Mouse (Mus musculus): ENCODE results near the gene Artn.

Gene Artn
- long read RNA-seq, experiment 1, result 0 reads
- long read RNA-seq, experiment 2, result 0 reads

DNA sequence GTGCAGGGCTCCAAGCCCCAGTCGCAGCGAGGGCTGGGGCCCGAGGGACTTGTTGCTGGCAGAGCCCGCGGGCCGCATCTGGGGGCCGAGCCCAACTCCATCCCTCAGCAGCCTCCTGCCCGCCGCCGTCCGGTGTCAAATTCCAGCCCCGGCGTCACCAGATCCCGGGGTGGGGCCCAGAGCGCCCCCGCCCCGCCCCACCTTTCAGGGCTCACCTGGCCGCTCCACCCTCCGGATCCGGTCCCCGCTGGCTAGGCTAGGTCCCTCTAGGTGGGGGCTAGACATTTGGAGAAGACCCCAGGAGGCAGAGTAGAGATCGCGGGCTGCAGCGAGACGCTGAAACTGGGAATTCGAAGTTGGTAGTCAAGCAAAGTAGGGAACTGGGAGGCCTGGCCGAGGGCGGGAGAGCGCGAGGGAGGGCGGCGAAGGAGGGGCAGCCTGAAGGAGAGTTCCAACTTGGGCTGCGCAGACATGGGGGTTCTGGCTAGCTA, at the start of gene Artn:
Gene Artn (minus strand): TSS at position 373 of the 491 bp plus-strand sequence.
- intact Hi-C loops (cut with DNase I), result loop anchor here (2.0 kb wide), 1 partner anchor 155 kb away; no protein-coding TSS in a partner anchor

DNA sequence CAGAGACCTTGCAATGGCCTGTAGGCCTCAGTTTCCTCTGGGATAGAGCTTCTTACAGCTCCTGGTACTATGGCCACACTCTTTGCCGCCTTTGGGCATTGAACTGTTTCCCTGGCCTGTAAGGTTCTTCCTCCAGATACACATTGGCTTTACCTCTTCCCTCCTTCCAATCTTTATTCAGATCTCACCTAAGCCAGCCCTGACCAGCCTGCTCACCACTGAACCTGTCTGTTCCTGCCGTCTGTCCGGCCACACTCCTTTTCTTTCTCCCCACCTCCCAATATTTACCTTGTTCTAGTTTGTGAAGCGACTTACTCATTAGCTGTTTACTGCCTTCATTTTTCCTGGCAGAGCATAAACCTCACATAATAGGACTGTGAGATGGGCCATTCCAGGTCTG, 49.6 kb upstream of the Artn start:
- intact Hi-C loops (cut with DNase I), result no loop called here

DNA sequence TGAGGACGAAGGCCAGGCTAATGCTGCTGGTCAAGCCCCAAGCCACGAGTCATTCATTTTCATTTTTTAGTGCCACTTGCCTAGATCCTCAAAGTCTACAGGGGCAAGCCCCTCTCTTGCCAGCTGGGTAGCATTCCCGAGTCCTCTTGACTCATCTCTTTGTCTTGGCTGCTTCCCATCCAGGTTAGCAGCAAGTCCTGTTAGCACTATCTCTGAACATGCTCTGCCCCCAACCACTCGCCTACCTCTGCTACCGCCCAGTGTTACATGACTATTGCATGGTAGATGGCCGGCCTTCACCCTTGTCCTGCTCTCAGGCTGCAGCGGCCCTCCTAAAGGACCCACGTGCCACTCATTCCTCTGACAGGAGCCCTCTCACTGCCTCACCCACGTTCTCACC, 48.7 kb upstream of the Artn start:
- intact Hi-C loops (cut with DNase I), result no loop called here

DNA sequence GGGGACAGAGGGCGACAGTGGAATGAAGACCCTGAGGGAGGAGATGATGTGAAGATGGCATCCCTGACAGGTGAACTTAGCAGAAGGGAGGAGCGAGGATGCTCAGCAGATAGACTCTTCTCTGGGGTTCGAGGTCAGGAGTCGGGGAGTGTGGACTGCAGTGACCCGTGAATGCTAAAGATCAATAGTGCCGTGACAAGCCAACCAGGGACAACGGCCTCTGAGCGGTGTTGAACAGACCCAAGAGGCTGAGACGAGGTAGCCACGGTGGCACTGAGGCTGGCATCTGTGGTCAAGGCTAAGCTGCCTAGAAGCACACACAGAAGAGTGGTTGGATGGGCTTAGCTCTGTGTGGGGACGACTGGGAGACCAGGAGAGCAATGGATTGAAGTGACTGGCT, 48.3 kb upstream of the Artn start:
- intact Hi-C loops (cut with DNase I), result no loop called here

DNA sequence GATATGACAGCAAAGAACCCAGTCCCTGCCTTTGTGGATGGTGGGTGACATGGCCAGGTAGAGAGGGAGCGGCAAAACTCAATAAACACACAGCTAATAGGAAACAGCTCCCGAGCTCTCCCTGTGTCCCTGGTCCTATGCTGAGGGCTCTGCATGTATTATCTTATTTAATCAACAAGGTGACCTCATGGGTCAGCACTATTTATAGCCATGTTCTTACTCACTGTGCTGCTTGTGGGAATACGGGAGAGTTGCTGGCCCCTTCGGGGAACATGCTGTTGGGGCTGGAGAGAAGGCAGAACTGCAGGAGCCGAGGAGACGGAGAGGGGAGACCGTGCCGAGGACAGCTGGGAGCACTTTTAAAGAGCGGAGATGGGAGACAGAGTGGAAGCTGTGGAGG, 47.8 kb upstream of the Artn start:
- intact Hi-C loops (cut with DNase I), result no loop called here

DNA sequence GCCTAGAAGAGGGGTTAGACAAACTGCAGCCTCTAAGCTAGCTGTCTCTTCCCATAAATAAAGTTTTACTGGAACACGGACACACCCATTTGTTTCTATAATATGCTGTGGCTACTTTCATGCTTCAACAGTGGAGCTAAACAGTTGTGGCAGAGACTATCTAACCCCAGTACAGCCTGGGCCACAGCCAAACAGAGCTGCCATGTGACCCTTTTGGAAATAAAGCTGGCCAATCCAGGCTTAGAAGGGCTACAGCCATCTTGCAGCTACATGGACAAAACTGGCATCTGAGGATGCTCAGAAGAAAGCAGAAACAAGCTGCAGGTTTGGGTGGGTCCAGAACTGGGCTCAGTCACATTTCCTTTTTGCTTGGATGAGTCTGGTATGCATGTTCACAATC, 46.3 kb upstream of the Artn start:
- intact Hi-C loops (cut with DNase I), result no loop called here

DNA sequence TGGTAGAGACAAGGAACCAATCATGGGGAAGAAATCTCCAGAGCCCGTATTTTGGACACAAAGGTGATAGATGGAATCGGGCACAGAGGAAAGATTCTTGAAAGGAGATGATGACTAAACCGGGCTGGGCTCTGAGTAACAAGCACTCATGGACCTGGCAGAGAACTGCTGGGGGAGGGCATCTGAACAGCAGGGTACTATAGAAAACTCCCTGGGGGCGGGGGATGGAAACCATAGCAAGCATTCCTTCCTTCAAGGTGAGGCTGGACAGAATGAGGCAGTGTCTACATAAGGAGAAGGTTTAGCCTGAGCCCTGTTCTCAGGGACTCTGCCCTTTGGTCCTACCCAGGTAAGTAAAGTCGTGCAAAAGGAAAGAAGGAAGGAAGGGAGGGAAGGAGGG, 45.2 kb upstream of the Artn start:
- intact Hi-C loops (cut with DNase I), result no loop called here

DNA sequence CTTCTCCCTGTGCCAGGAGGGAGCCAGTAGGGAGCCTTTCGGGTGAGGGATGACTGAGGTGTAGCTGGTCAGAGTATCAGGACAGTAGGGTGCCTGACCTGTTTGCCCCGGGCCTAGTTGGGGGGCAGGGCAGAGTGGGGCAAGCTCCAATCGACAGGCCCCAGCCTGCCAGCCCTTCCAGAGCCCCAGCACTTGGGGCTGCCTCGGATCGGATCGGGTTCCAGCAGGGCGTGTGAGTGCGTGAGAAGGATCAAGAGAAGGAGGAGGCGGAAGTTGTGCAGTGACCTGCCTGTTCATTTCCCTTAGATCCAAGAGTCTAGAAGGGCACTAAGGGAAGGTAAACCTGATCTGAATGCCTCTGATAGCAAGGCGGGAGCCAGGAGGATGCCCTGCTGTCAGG, 43.4 kb upstream of the Artn start:
- intact Hi-C loops (cut with DNase I), result no loop called here

DNA sequence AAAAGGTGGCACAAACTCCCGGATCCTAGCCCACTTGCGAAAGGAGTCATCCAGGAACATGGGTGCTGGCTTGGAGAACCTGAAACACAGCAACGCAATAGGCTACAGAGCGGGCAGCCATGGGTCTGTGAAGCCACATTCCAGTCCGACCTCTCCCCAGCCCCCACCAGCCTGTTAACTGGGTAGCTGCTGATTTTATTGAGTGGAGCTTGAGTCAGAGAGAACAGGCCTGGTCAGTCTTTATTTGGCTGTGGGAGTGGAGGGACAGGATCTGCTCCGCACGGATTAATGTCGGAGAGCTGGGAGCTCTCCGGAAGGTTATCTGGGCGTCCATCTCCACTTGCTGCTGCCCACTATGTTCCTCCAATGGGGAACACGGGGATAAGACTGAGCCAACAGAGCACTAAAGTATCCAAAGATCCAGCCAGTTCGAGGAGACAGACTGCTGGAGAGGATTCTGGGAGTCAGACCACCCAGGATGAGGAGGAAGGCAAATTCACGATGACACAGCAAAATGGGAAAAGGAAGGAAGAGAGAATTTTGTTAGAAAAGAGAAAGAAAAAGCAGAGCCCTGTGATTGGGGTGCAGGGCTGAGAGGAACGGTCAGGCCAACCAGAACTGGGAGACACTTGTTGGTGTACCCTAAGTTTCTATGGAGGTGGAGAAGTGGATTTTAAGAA, 34.9 kb upstream of the Artn start:
- intact Hi-C loops (cut with DNase I), result no loop called here

DNA sequence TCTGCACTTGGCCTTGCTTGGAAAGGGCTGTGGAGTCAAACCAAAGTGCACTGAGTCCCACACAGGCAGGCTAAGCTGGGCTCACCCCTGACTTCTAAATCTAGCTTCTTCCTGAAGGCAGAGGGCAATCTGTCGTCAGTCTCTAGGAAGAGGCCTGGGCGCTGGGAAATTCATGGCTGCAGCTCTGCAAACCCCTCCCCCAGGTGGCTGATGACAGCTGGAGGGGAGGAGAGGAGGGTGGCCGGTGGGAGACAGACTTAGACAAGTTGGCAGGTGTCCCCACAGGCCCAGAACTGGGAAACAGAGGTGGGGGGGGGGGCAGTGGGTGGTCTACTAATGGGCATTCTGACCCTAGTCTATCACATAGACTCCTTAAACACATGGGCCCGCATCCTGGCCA, 27.9 kb upstream of the Artn start:
- intact Hi-C loops (cut with DNase I), result no loop called here

DNA sequence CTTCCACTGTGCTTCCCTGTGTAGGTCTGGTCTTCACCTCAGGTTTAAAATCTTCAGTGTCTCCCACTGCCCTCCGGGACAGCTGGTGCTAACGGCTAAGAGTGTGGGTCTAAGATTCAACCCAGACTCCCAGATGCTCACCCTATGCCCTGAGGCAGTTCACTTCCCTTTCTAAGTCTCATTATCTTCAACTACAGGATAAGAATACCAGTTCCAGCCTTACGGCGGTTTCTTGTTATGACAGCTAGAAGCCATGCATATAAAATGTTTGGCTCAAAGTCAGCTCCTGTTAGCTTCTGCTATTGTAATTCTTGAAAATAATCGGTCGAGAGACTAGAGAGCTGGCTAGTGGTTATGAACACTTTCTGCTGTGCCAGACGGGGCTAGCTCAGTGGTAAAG, 17.9 kb upstream of the Artn start:
- intact Hi-C loops (cut with DNase I), result no loop called here

DNA sequence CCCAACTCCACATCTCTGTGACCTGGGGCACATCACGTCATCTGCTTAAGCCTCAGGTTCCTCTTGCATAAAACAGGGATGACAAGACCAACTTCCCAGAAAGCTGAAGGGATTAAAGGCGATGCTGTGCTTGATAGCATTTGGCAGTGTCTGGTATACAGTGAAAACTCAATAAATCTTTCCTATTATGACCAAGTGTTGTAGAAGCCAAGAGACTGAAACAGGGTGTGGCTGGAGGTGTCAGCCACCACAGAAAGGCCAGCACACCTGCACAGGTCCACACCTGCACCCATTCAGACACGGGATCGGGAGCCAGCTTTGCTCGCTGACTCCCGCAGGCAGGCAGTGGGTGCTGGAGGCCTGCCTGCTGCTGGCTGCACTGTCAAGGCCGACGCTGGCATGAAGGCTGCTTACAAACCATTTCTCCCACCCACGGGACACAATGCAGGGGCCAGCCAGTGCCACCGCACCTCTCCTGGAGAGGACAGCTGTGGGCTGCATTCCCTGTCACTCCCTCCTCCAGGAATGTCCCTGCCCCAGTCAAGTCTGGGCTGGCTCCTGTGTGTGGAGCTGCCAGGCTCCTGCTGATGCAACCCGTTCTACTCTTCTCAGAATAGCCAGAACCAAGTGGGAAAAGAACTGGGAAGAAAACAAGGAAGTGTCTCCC, 17.2 kb upstream of the Artn start:
- intact Hi-C loops (cut with DNase I), result no loop called here

DNA sequence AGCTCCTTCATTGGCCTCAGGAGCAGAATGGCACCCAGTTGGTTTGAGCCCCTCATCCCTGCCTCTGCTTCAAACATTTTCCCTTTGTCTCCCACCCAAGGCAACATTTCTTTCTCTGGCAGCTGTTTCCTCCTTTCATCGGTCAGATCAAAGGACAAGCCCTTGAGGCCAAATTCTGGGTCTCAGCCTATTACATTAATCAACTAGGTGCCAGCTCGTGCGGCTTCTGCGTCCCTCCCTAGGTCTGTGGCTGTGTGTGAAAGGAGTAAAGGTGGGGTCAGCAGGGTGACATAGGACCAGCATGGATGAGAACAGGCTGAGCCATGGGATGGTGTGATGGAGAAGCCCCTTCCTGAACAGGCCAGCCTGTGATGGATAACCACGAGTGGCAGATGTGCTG, 13.8 kb upstream of the Artn start:
- intact Hi-C loops (cut with DNase I), result no loop called here

DNA sequence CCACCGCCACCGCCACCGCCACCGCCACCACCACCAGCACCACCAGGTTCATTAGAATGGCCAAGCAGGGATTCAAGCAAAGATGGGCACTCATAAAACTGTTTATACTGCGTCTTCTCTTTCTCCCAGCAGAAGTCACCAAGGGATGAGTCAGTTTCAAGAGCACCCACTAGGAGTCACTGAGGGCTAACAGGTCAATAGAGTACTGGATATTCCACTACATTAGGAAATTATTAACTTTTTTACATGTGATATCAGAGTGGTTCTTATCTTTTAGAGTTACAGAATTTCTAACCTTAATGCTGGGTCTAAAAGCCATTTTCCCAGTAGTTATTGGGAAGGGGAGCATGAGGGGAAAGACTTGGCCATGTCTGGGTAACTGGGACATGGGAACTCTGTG, 7.4 kb upstream of the Artn start:
- intact Hi-C loops (cut with DNase I), result no loop called here

DNA sequence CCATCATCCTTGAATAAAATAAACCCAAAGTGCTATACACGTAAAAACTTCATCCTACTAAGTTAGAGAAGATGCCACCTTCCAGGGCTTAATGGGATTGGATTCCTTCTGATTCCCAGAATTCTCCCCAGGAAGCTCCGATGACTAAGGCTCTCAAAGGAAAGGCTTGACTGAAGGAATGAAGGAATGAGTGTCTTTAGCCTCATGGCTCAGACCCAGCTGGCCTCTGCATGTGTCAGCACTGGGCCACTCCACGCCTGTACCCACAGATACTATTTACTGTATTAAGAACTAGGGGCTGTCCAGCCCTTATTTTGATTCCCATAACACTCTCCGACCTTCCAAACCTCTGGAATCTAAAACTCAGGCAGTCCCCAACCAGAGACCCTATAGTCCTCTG, 4.5 kb upstream of the Artn start:
- intact Hi-C loops (cut with DNase I), result no loop called here

DNA sequence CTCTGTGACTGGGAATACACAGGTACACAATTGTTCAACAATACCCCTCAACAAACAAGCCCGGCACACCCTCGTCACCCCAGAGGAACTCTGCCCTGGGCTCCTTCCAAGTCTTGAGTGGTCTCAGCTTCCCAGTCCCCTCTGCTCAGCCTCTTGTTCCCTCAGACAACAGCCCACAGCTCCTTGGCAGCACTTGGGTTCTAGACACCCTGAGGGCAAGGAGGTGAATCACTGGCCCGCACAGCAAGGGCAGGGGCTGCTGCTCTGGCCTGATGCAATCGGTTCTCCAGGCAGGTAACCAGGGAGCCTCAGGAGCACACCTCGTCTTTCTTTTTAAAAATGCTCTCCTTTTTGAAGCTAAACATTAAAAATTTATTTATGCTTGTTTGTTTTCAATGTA, 3.7 kb upstream of the Artn start:
- intact Hi-C loops (cut with DNase I), result no loop called here

DNA sequence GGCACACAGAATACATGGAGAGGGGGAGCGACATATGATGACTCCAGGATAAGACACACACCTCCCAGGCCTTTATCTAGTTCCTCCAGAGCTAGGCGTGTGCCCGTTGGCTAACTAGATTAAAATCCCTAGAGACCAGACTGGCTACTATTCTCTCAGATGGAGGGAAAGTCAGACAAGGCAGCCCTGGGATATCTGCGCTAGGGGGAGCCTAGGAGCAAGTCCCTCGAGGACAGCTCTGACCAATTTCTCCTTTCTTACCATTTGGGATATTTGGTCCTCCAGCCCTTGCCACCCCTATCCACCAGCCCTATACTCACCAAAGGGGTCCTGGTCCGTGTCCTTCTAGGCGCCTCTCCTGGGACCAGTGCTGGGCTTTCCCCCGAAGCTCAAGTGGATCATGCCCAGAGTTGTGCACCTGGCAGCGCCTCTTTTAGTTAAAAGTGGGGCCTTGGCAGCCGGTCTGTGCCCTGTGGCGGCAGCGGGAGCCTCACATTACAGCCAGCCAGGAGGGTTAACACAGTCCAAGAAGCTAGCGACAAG, 793 bp downstream of the Artn start:
- intact Hi-C loops (cut with DNase I), result loop anchor here (2.0 kb wide), 1 partner anchor 156 kb away; no protein-coding TSS in a partner anchor

DNA sequence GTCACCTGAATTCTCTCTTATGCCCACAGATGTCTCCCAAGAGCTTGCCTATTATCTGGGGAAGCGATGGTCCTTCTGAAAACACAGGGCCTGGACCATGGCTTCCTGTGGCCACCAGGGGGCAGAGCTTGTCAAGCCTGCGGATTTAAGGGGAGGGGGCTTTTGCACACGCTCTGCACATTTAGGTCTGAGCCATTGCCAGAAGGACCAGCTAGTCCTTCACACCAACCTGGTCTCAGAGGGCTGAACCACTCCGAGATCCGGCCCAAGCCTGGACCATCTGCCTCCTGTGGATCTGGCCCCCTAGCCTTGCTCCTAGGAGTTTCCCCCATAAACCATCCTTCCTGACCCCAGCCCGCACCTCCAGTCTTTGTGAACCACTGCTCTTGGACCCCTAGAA, 1.3 kb downstream of the Artn start:
- intact Hi-C loops (cut with DNase I), result loop anchor here (2.0 kb wide), 1 partner anchor 157 kb away; no protein-coding TSS in a partner anchor

DNA sequence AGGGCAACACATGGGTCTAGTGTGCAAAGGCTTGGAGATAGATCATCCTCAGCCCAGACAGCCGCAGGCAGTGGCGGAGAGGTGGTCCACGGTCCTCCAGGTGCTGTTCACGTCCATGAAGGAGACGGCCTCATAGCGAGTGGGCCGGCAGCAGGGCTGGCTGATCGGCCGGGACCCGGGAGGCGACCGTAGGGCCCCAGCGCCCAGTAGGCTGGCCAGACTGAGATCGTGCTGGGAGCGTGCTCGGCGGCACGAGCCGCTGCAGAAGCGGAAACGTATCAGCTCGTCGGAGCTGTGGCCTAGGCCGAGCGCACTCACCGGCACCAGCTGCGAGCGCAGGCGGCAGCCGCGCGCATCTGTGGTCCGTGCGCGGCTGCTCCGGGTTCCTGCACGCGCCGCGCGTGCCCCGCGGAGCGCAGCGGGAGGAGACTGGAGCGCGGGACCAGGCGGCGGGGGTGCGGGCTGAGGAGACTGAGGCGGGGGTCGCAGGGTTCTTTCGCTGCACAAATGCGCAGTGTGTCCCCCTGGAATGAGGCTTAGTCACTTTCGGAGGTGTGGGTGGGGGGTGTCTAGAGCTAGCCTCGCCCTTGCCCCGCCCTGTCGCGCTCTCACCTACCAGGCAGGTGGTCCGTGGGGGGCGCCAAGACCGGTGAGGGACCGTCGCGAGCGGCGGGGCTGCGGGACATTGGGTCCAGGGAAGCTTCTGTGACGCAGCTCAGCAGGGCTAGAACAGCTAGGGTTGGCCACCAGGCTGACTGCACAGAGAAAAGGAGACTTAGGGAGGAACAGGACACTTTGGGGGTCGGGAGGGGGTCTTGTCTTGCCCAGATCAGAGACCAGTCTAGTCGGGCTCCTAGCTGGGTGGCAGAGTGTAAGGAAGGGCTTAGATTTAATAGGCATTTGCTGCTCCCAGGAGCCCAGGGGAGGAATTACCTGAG, 2.7 kb downstream of the Artn start:
- intact Hi-C loops (cut with DNase I), result no loop called here

DNA sequence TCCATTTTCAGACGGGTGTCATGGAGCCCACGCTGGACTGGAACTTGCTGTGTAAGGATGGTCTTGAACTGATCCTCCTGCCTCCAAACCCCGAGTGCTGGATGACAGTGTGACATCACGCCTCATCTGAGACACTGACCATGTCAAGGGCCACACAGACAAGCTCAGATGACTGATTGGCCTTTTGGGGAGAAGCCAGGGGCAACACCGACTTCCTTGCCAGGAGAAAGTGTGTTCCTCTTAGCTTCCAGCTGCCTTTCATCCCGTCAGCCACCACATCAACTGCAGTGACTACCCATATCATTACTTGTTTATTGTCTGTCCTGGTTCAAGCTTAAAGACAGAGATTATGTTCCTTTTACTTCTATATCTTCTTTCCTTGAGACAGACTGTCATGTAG, 4.6 kb downstream of the Artn start:
- intact Hi-C loops (cut with DNase I), result loop anchor here (5.0 kb wide), 1 partner anchor 98 kb away; no protein-coding TSS in a partner anchor

DNA sequence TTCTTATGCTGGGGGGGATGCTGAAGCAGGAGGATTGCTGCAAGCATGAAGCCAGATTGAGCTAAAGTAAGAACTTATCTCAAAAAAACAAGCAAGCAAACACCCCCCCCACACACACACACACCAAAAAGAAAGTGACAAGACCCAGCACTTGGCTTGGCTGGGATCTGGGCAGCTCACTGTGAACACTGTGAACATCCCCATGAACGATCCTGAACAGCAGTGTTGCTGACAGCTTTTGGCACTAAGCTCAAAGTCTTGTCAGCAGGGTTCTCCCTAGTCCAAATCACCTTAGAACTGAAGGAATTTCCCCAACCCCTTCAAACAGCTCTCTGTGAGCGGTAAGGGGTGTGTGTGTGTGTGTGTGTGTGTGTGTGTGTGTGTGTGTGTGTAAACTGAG, 6.1 kb downstream of the Artn start:
- intact Hi-C loops (cut with DNase I), result loop anchor here (5.0 kb wide), 1 partner anchor 96 kb away; no protein-coding TSS in a partner anchor

All from adrenal gland (tissue).